Mouse (Mus musculus) urinary bladder, postnatal 25 days (tissue): ENCODE measurements around the gene Wfdc2.
A peak's percentile ranks its signal among the peaks of the same experiment; 100 is the strongest.
"Not testable (repeated sequence)": the region's sequence is repeated elsewhere in the genome, so short reads cannot be mapped to it uniquely, and the experiment has no call there.

ENCODE experiments used
- DNase-seq: peaks from one replicate; pipeline ENCODE4 v3.0.0; 2022; ENCODE audit warnings: low spot score

The Wfdc2 gene

GRCm38 (mm10) chr2:164549338-164549737, 12.9 kb upstream of the Wfdc2 start:
- no peak for DNase-seq

GRCm38 (mm10) chr2:164549963-164550894, 12.0 kb upstream of the Wfdc2 start:
- DNase-seq, result no peak

- no peak for DNase-seq
These were observed 11.3 kb upstream of the Wfdc2 start for GRCm38 (mm10) chr2:164550895-164551269.

GRCm38 (mm10) chr2:164551502-164551901, 10.7 kb upstream of the Wfdc2 start:
- no peak for DNase-seq

- no peak for DNase-seq
These were observed 3.8 kb upstream of the Wfdc2 start for GRCm38 (mm10) chr2:164558426-164558825.

- DNase-seq, result no peak
These were observed 3.1 kb upstream of the Wfdc2 start for GRCm38 (mm10) chr2:164558991-164559645.

- no peak for DNase-seq
These were observed 2.1 kb upstream of the Wfdc2 start for GRCm38 (mm10) chr2:164560106-164560505.

GRCm38 (mm10) chr2:164563339-164564038, 1.3 kb downstream of the Wfdc2 start:
- DNase-seq, result peak; percentile 37

GRCm38 (mm10) chr2:164564346-164564745, 2.1 kb downstream of the Wfdc2 start:
- DNase-seq, result no peak

- no peak for DNase-seq
These were observed 4.8 kb downstream of the Wfdc2 start for GRCm38 (mm10) chr2:164566997-164567396.

GRCm38 (mm10) chr2:164567460-164567859, 5.2 kb downstream of the Wfdc2 start:
- no peak for DNase-seq

- DNase-seq, result not testable (repeated sequence)
These were observed 11.1 kb downstream of the Wfdc2 start, which contains the start of gene Spint3 for GRCm38 (mm10) chr2:164573359-164573758. Gene Spint3 (minus strand): TSS chr2:164573459.

- not testable (repeated sequence) for DNase-seq
These were observed 23.0 kb downstream of the Wfdc2 start, which contains the start of gene Wfdc6a for GRCm38 (mm10) chr2:164585025-164585725. Gene Wfdc6a (minus strand): TSS chr2:164585447.

- no peak for DNase-seq
These were observed 29.8 kb downstream of the Wfdc2 start for GRCm38 (mm10) chr2:164592014-164592413.

GRCm38 (mm10) chr2:164593494-164593893, 31.3 kb downstream of the Wfdc2 start, which contains the start of gene Eppin:
Gene Eppin (minus strand): TSS chr2:164593594.
- no peak for DNase-seq

GRCm38 (mm10) chr2:164600179-164600578, 38.0 kb downstream of the Wfdc2 start:
- DNase-seq, result no peak

GRCm38 (mm10) chr2:164603482-164603881, 41.3 kb downstream of the Wfdc2 start:
- no peak for DNase-seq

GRCm38 (mm10) chr2:164604411-164604810, 42.2 kb downstream of the Wfdc2 start:
- DNase-seq, result no peak

GRCm38 (mm10) chr2:164608781-164609180, 46.6 kb downstream of the Wfdc2 start:
- no peak for DNase-seq

GRCm38 (mm10) chr2:164613471-164613870, 51.3 kb downstream of the Wfdc2 start, which contains the start of the genes Wfdc6b and Wfdc8:
Gene Wfdc6b (plus strand): TSS chr2:164613522.
Gene Wfdc8 (minus strand): TSS chr2:164613626.
- peak; percentile 14 for DNase-seq

- no peak for DNase-seq
These were observed 53.2 kb downstream of the Wfdc2 start for GRCm38 (mm10) chr2:164615386-164615785.
